Mouse (Mus musculus) hindbrain, embryonic 16.5 days (tissue): Measurements from ENCODE around the gene Cenpv. TPM values are rescaled to one million over a fixed set of nuclear protein-coding genes. Genes with fewer than 3 reads are reported as not detected.
A peak's percentile ranks its signal among the peaks of the same experiment; 100 is the strongest.

Source experiments
- ATAC-seq: fragments of 200-750 bp; cut with Nextera tagmentation; 2 replicates; pipeline ENCODE4 v1.8.0; 2017; ENCODE audit warnings: moderate TSS enrichment, moderate library complexity
- H3K27ac ChIP-seq: fragments of 300-500 bp; sonication (generic); 2 replicates; pipeline ENCODE4 v1.5.1; 2014; ENCODE audit warnings: low read depth, mild to moderate bottlenecking, control low read depth, low read length, moderate library complexity
- H3K27me3 ChIP-seq: fragments of 300-500 bp; sonication (generic); replicated peaks from 2 replicates; pipeline ENCODE4 v1.6.1; 2014; ENCODE audit warnings: low read length; ENCODE audit not compliant: control insufficient read depth, insufficient read depth
- H3K36me3 ChIP-seq: fragments of 300-500 bp; sonication (generic); 2 replicates; pipeline ENCODE4 v1.6.1; 2014; ENCODE audit warnings: mild to moderate bottlenecking, low read length, moderate library complexity, mixed read lengths; ENCODE audit not compliant: control insufficient read depth, insufficient read depth
- H3K4me1 ChIP-seq: fragments of 300-500 bp; sonication (generic); 2 replicates; pipeline ENCODE4 v1.6.1; 2014; ENCODE audit warnings: low read depth, low read length; ENCODE audit not compliant: control insufficient read depth, insufficient read depth
- H3K4me2 ChIP-seq: fragments of 300-500 bp; sonication (generic); 2 replicates; pipeline ENCODE4 v1.6.1; 2014; ENCODE audit warnings: mild to moderate bottlenecking, low read length, control low read depth, moderate library complexity
- H3K4me3 ChIP-seq: fragments of 300-500 bp; sonication (generic); 2 replicates; pipeline ENCODE4 v1.5.1; 2014; ENCODE audit warnings: mild to moderate bottlenecking, low read length, control low read depth, moderate library complexity
- H3K9ac ChIP-seq: fragments of 300-500 bp; sonication (generic); 2 replicates; pipeline ENCODE4 v1.6.1; 2014; ENCODE audit warnings: low read depth, mild to moderate bottlenecking, control low read depth, low read length, moderate library complexity
- H3K9me3 ChIP-seq: fragments of 300-500 bp; sonication (generic); 2 replicates; pipeline ENCODE4 v1.6.1; 2014; ENCODE audit warnings: mild to moderate bottlenecking, low read length, moderate library complexity; ENCODE audit not compliant: control insufficient read depth
- WGBS: fragments of 180-500 bp; shearing (Covaris S2); extraction: QIAGEN DNeasy Blood & Tissue Kit; methylation state at CpG from one replicate; pipeline ENCODE4 v1.1.7; 2014; 5-methylcytosine and 5-hydroxymethylcytosine counted together
- polyA plus RNA-seq: library from polyadenylated mRNA; unstranded; fragments of >200 nt; fragmentation: Nextera tagmentation; extraction: Ambion mirVana; gene quantifications from 2 replicates; pipeline ENCODE4 v1.2.1, GENCODE M21; 2015

The Cenpv gene
- polyA plus RNA-seq, 1 experiment from 2014 or later = 23.8 TPM

GRCm38 (mm10) chr11:62549782-62550181 is 10.7 kb upstream of the Cenpv start:
- H3K4me3 ChIP-seq = peak overlapping the region; percentile 70
- peak overlapping the region; percentile 83 for H3K4me2 ChIP-seq
- peaks cover 23% of the 10 kb centered on the region for H3K4me1 ChIP-seq
- H3K9me3 ChIP-seq = no peaks in the 10 kb centered on the region
- peaks cover 10% of the 10 kb centered on the region for H3K36me3 ChIP-seq
- no peaks in the 10 kb centered on the region for H3K27me3 ChIP-seq
- H3K9ac ChIP-seq = peak overlapping the region; percentile 91
- WGBS = 4% methylated on average over 5 of the region's 5 CpGs
- peak overlapping the region; percentile 99 for H3K27ac ChIP-seq
- no peak for ATAC-seq

- Histone ChIP-seq H3K4me3 (no peak overlapping the region), H3K9me3 (no peaks in the 10 kb centered on the region), H3K9ac (no peak overlapping the region), H3K4me2 (no peak overlapping the region), H3K36me3 (no peaks in the 10 kb centered on the region), H3K27ac (no peak overlapping the region), H3K27me3 (no peaks in the 10 kb centered on the region), H3K4me1 (peaks cover 4% of the 10 kb centered on the region)
- WGBS = 95% methylated on average over 3 of the region's 3 CpGs
- no peak for ATAC-seq
Measured at GRCm38 (mm10) chr11:62543991-62544390, 4.9 kb upstream of the Cenpv start.

- Histone ChIP-seq H3K4me1 (peaks cover 7% of the 10 kb centered on the region), H3K4me2 (no peak overlapping the region), H3K4me3 (no peak overlapping the region), H3K9me3 (no peaks in the 10 kb centered on the region), H3K27ac (no peak overlapping the region), H3K36me3 (no peaks in the 10 kb centered on the region), H3K27me3 (no peaks in the 10 kb centered on the region), H3K9ac (no peak overlapping the region)
- ATAC-seq = no peak
- 86% methylated on average over 8 of the region's 8 CpGs for WGBS
Measured at GRCm38 (mm10) chr11:62541581-62541980, 2.5 kb upstream of the Cenpv start.

GRCm38 (mm10) chr11:62540969-62541368 is 1.9 kb upstream of the Cenpv start:
- Histone ChIP-seq H3K36me3 (no peaks in the 10 kb centered on the region), H3K4me3 (no peak overlapping the region), H3K9ac (no peak overlapping the region), H3K27me3 (no peaks in the 10 kb centered on the region), H3K4me2 (no peak overlapping the region), H3K4me1 (peaks cover 7% of the 10 kb centered on the region), H3K27ac (no peak overlapping the region), H3K9me3 (no peaks in the 10 kb centered on the region)
- no peak for ATAC-seq
- 42% methylated on average over 2 of the region's 2 CpGs for WGBS

- Histone ChIP-seq H3K27ac (no peak overlapping the region), H3K9me3 (no peaks in the 10 kb centered on the region), H3K4me1 (peaks cover 7% of the 10 kb centered on the region), H3K4me3 (no peak overlapping the region), H3K27me3 (no peaks in the 10 kb centered on the region), H3K36me3 (no peaks in the 10 kb centered on the region), H3K4me2 (no peak overlapping the region), H3K9ac (no peak overlapping the region)
- ATAC-seq = no peak
- 85% methylated on average over 7 of the region's 7 CpGs for WGBS
Measured at GRCm38 (mm10) chr11:62540167-62540566, 1.1 kb upstream of the Cenpv start.

GRCm38 (mm10) chr11:62538321-62539088 is 556 bp downstream of the Cenpv start:
- H3K4me1 ChIP-seq = peaks cover 7% of the 10 kb centered on the region
- under 1% methylated on average over 42 of the region's 73 CpGs for WGBS
- no peaks in the 10 kb centered on the region for H3K27me3 ChIP-seq
- H3K4me2 ChIP-seq = peak overlapping the region; percentile 90
- H3K4me3 ChIP-seq = peak overlapping the region; percentile 88
- H3K9ac ChIP-seq = peak overlapping the region; percentile 93
- peak overlapping the region; percentile 85 for H3K27ac ChIP-seq
- H3K9me3 ChIP-seq = no peaks in the 10 kb centered on the region
- H3K36me3 ChIP-seq = no peaks in the 10 kb centered on the region
- ATAC-seq = peak; percentile 86

GRCm38 (mm10) chr11:62537590-62537989 is 1.5 kb downstream of the Cenpv start:
- Histone ChIP-seq H3K27me3 (no peaks in the 10 kb centered on the region), H3K4me1 (peaks cover 7% of the 10 kb centered on the region), H3K27ac (no peak overlapping the region), H3K4me3 (peak overlapping the region; percentile 88), H3K36me3 (no peaks in the 10 kb centered on the region), H3K4me2 (peak overlapping the region; percentile 90), H3K9ac (peak overlapping the region; percentile 57), H3K9me3 (no peaks in the 10 kb centered on the region)
- WGBS = 14% methylated on average over 7 of the region's 7 CpGs
- no peak for ATAC-seq

- 80% methylated on average over 8 of the region's 8 CpGs for WGBS
- ATAC-seq = no peak
- peaks cover 7% of the 10 kb centered on the region for H3K4me1 ChIP-seq
- H3K36me3 ChIP-seq = 0 out of 2 replicates have a peak, but pooled peaks cover under 1% of the 10 kb centered on the region
- H3K27me3 ChIP-seq = no peaks in the 10 kb centered on the region
- H3K4me2 ChIP-seq = peak overlapping the region; percentile 90
- no peak overlapping the region; the same call in 1 of the 2 replicates for H3K4me3 ChIP-seq
- no peak overlapping the region for H3K9ac ChIP-seq
- H3K27ac ChIP-seq = no peak overlapping the region
- no peaks in the 10 kb centered on the region for H3K9me3 ChIP-seq
Measured at GRCm38 (mm10) chr11:62537089-62537488, 2.0 kb downstream of the Cenpv start.

GRCm38 (mm10) chr11:62522283-62522682 is 16.8 kb downstream of the Cenpv start:
- no peak for ATAC-seq
- no peak overlapping the region for H3K4me3 ChIP-seq
- H3K9me3 ChIP-seq = no peaks in the 10 kb centered on the region
- H3K9ac ChIP-seq = no peak overlapping the region
- WGBS = 75% methylated on average over 2 of the region's 2 CpGs
- H3K36me3 ChIP-seq = peaks cover 8% of the 10 kb centered on the region
- H3K27me3 ChIP-seq = no peaks in the 10 kb centered on the region
- no peaks in the 10 kb centered on the region for H3K4me1 ChIP-seq
- H3K4me2 ChIP-seq = no peak overlapping the region
- H3K27ac ChIP-seq = no peak overlapping the region
